In genomic region chr4:138782098-138782497, GRCm38 (mm10) we compare ENCODE assay signal across 16 mouse cellular contexts. TPM values are rescaled to one million over a fixed set of nuclear protein-coding genes. Genes with fewer than 3 reads are reported as not detected.
DNase-seq lines count a peak whose midpoint lies in the region; TF ChIP-seq lines count a peak whose summit lies in the region.
"Had no signal": no experiment of that assay in that cellular context is flagged by ENCODE, and none has a peak within 500 bp of the region (broad histone marks: within the 10 kb centered on the region; RNA-seq: fewer than 3 reads in every experiment).

No protein-coding gene starts in this region.

- H3K27ac ChIP-seq in olfactory bulb, adult 2 months (ENCODE audit: insufficient read depth, low read depth, low read length) = peak overlapping the region; percentile 79
- H3K27ac ChIP-seq: hindbrain, embryonic 14.5 days; midbrain, embryonic 10.5 days had no signal

- TF ChIP-seq POLR2A in olfactory bulb, adult 2 months (IDR thresholded peaks at IDR 0.05; ENCODE audit: insufficient read depth, low read depth, low read length) = no peak

- peak; percentile 61 to 83 for DNase-seq in frontal cortex, adult 2 months (ENCODE audit: extremely low spot score in 1 of 2, low spot score in 1 of 2)
- DNase-seq in frontal cortex, postnatal 14 days (ENCODE audit: low spot score in 2 of 2) = no peak
- DNase-seq in 3T3-L1 (ENCODE audit: low read depth, low spot score) = peak; percentile 74
- peak; percentile 61 to 77 for DNase-seq in frontal cortex, postnatal 36 days (ENCODE audit: low spot score in 2 of 2)
- no peak for DNase-seq in lung, postnatal 4 days
- DNase-seq in spleen, adult 18-20 months = no peak
- DNase-seq: cerebellum, adult 2 months; kidney, adult 8-10 months; thymus, adult 2 months had no signal

- 54% methylated on average over 6 of the region's 6 CpGs for WGBS in olfactory bulb, adult 2 months

- TF ChIP-seq CTCF in olfactory bulb, adult 2 months (IDR thresholded peaks at IDR 0.05; ENCODE audit: insufficient read depth, low read depth, low read length) = no peak

- H3K4me3 ChIP-seq in olfactory bulb, adult 2 months (ENCODE audit: insufficient read depth, low read depth, low read length) = no peak overlapping the region
- H3K4me3 ChIP-seq: midbrain, embryonic 10.5 days had no signal

- H3K4me1 ChIP-seq in olfactory bulb, adult 2 months (ENCODE audit: control insufficient read depth, insufficient read depth, low read length) = peaks cover 43% of the 10 kb centered on the region

RNA-seq across cellular contexts. Expression of gene Pla2g2d, which starts 6.6 kb away (rescaled TPM):
- 0.17 and 0.58 TPM in 2 replicates for polyA plus RNA-seq in frontal cortex, adult 2 months (2012; rRNA removed)
- polyA plus RNA-seq in olfactory bulb, adult 2 months (2012; ENCODE audit: insufficient read depth, insufficient read length, low replicate concordance, missing spikeins) = not detected in 2 replicates
- polyA plus RNA-seq: heart, embryonic 16.5 days; liver, embryonic 11.5 days; lung, embryonic 16.5 days had no signal

RNA-seq across cellular contexts. Expression of gene Pla2g2f, which starts 24.7 kb away (rescaled TPM):
- 0.08 and 0.13 TPM in 2 replicates for polyA plus RNA-seq in frontal cortex, adult 2 months (2012; rRNA removed)
- not detected in 2 replicates for polyA plus RNA-seq in olfactory bulb, adult 2 months (2012; ENCODE audit: insufficient read depth, insufficient read length, low replicate concordance, missing spikeins)
- polyA plus RNA-seq: hindbrain, embryonic 14.5 days; liver, embryonic 11.5 days; lung, embryonic 16.5 days; Patski had no signal

RNA-seq across cellular contexts. Expression of gene Ubxn10, which starts 45.1 kb away (rescaled TPM):
- 1.2 and 1.4 TPM in 2 replicates for polyA plus RNA-seq in frontal cortex, adult 2 months (2012; rRNA removed)
- not detected in 2 replicates for polyA plus RNA-seq in olfactory bulb, adult 2 months (2012; ENCODE audit: insufficient read depth, insufficient read length, low replicate concordance, missing spikeins)
- polyA plus RNA-seq: Patski had no signal

RNA-seq across cellular contexts. Expression of gene Pla2g2c, which starts 57.5 kb away (rescaled TPM):
- polyA plus RNA-seq in frontal cortex, adult 2 months (2012; rRNA removed) = 0.16 and 0.29 TPM in 2 replicates
- polyA plus RNA-seq in olfactory bulb, adult 2 months (2012; ENCODE audit: insufficient read depth, insufficient read length, low replicate concordance, missing spikeins) = not detected in 2 replicates
- polyA plus RNA-seq: heart, embryonic 16.5 days; Patski; thymus, adult 2 months had no signal

Comparison
In these comparisons a context has a peak if more than half of its experiments do, and no peak if none do; other contexts are left out.
1. DNase-seq: peak in frontal cortex, adult 2 months (2 of 2), 3T3-L1 (single experiment) and frontal cortex, postnatal 36 days (2 of 2); none in frontal cortex, postnatal 14 days (0 of 2), lung, postnatal 4 days (0 of 2) and spleen, adult 18-20 months (0 of 2).